Mouse (Mus musculus): Measurements from ENCODE around the gene Peli1. TPM values are rescaled to one million over a fixed set of nuclear protein-coding genes. Genes with fewer than 3 reads are reported as not detected.

The Peli1 gene
- polyA plus RNA-seq (2012; rRNA removed): 25.2 and 60.5 TPM in 2 replicates

DNA sequence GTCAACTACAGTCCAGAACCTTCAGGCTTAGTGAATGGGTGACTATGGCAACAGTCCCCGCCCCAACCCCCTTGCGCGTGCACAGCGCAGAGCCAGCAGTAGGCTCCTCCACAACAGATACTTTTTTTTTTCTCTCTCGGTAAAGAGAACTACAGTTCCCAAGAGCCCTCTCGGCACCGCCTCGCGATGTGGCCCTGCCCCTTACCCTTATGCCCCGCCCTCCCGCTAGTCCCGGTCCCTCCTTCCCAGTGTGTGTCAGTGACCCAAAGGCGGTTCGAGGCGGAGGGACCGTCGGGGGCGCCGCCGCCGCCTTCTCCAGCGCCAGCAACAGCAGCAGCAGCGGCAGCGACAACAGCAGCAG, at the start of gene Peli1:
TSS of gene Peli1 (plus strand) at position 225 of the 361 bp plus-strand sequence.
- WGBS: under 1% methylated on average over 24 of the region's 24 CpGs
- H3K27me3 ChIP-seq (ENCODE audit: control insufficient read depth, insufficient read depth, low read length): no peaks in the 10 kb centered on the region
- DNase-seq (ENCODE audit: low read depth in 1 of 2, low spot score in 2 of 2): peak; percentile 90
- H3K4me3 ChIP-seq (ENCODE audit: extremely low read depth, insufficient read depth, insufficient read length): peak within 1 kb of the TSS; percentile 83
- TF ChIP-seq CTCF (IDR thresholded peaks at IDR 0.05; ENCODE audit: extremely low read depth, insufficient read depth, insufficient read length, insufficient replicate concordance) (no peak), POLR2A (IDR thresholded peaks at IDR 0.05; ENCODE audit: low read depth, low read length) (peak; percentile 98)
- 0 out of 2 replicates have a peak, but pooled peaks cover 2% of the 10 kb centered on the region for H3K4me1 ChIP-seq (ENCODE audit: control insufficient read depth, insufficient read depth, insufficient read length)
- peak within 1 kb of the TSS; percentile 95 for H3K27ac ChIP-seq (ENCODE audit: insufficient read depth, low read length)
- no peaks in the 10 kb centered on the region for H3K36me3 ChIP-seq (ENCODE audit: control insufficient read depth, insufficient read depth, low read length)

DNA sequence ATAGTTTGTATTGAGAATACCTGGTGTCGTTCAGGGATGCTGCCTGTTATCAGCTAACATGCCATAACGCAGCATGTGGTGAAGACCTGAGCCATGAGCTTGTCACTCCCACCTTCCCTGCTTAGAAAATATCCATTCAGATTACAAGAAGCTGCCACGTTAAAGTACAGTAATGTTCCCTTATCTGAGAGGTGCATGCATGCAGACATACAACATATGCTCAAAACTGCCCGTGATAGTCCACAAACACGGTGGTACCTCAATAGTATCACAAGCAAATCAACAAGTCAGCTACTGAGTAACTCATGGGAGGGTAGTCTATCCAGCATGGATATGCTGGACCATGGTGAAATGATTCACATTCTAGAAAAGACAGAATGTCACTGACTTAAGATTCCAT, 48.5 kb upstream of the Peli1 start:
- TF ChIP-seq POLR2A (IDR thresholded peaks at IDR 0.05; ENCODE audit: low read depth, low read length): no peak
- TF ChIP-seq CTCF (IDR thresholded peaks at IDR 0.05; ENCODE audit: extremely low read depth, insufficient read depth, insufficient read length, insufficient replicate concordance): no peak

DNA sequence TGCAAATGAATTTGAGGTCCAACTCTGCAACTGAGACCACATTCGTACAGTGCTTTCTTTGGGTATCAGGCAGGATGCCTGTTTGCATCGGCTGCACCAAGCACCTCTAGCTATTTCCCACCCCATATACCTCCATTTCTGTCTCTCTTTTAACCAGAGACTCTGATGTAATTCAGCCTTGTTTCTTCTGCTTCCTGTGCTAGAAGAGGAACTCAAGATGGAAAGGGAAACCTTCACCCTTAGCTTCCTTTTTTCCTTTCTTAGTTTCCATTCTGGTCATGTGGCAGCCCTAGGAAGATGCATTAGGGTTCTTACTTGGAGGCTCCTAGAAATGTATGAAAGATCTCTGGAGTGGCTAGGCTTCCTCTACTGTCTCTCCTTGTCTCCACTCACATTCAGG, 44.9 kb upstream of the Peli1 start:
- WGBS: 41% methylated on average over 2 of the region's 2 CpGs
- H3K27ac ChIP-seq (ENCODE audit: insufficient read depth, low read length): no peak overlapping the region
- TF ChIP-seq POLR2A (IDR thresholded peaks at IDR 0.05; ENCODE audit: low read depth, low read length): no peak
- TF ChIP-seq CTCF (IDR thresholded peaks at IDR 0.05; ENCODE audit: extremely low read depth, insufficient read depth, insufficient read length, insufficient replicate concordance): no peak

More for the DNA sequence above, 48.5 kb upstream of the Peli1 start:
- Histone ChIP-seq H3K4me1 (ENCODE audit: control insufficient read depth, insufficient read depth, insufficient read length) (no peaks in the 10 kb centered on the region; the same call in 1 of the 2 replicates), H3K27ac (ENCODE audit: insufficient read depth, low read length) (no peak overlapping the region), H3K27me3 (ENCODE audit: control insufficient read depth, insufficient read depth, low read length) (no peaks in the 10 kb centered on the region), H3K36me3 (ENCODE audit: control insufficient read depth, insufficient read depth, low read length) (no peaks in the 10 kb centered on the region), H3K4me3 (ENCODE audit: extremely low read depth, insufficient read depth, insufficient read length) (no peak overlapping the region)
- WGBS: 89% methylated on average over 5 of the region's 5 CpGs
- DNase-seq (ENCODE audit: low read depth in 1 of 2, low spot score in 2 of 2): no peak

DNA sequence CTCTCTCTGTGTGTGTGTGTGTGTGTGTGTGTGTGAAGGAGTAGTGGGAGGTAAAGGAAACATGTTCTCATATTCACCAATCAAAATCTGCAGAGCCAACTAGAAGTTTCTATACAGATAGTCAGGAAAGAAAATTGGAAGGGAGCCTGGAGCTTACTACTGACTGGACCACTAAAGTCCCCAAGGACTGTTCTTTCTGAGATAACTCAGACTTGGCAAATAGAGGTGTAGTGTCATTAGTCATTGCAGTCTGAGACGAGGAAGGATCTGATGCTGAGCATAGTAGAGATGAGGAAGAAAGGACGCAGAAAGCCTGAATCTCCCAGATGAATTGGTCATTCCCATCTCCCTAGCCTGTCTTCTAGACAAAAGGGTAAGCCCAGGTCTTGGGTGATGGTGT, 43.2 kb upstream of the Peli1 start:
- Histone ChIP-seq H3K36me3 (ENCODE audit: control insufficient read depth, insufficient read depth, low read length) (no peaks in the 10 kb centered on the region), H3K27ac (ENCODE audit: insufficient read depth, low read length) (no peak overlapping the region), H3K27me3 (ENCODE audit: control insufficient read depth, insufficient read depth, low read length) (no peaks in the 10 kb centered on the region), H3K4me3 (ENCODE audit: extremely low read depth, insufficient read depth, insufficient read length) (no peak overlapping the region), H3K4me1 (ENCODE audit: control insufficient read depth, insufficient read depth, insufficient read length) (no peaks in the 10 kb centered on the region; the same call in 1 of the 2 replicates)
- DNase-seq (ENCODE audit: low read depth in 1 of 2, low spot score in 2 of 2): no peak
- 78% methylated on average over 2 of the region's 2 CpGs for WGBS
- TF ChIP-seq CTCF (IDR thresholded peaks at IDR 0.05; ENCODE audit: extremely low read depth, insufficient read depth, insufficient read length, insufficient replicate concordance) (no peak), POLR2A (IDR thresholded peaks at IDR 0.05; ENCODE audit: low read depth, low read length) (no peak)

More for the DNA sequence above, 44.9 kb upstream of the Peli1 start:
- Histone ChIP-seq H3K4me3 (ENCODE audit: extremely low read depth, insufficient read depth, insufficient read length) (no peak overlapping the region), H3K4me1 (ENCODE audit: control insufficient read depth, insufficient read depth, insufficient read length) (no peaks in the 10 kb centered on the region; the same call in 1 of the 2 replicates), H3K36me3 (ENCODE audit: control insufficient read depth, insufficient read depth, low read length) (no peaks in the 10 kb centered on the region), H3K27me3 (ENCODE audit: control insufficient read depth, insufficient read depth, low read length) (no peaks in the 10 kb centered on the region)
- DNase-seq (ENCODE audit: low read depth in 1 of 2, low spot score in 2 of 2): no peak

DNA sequence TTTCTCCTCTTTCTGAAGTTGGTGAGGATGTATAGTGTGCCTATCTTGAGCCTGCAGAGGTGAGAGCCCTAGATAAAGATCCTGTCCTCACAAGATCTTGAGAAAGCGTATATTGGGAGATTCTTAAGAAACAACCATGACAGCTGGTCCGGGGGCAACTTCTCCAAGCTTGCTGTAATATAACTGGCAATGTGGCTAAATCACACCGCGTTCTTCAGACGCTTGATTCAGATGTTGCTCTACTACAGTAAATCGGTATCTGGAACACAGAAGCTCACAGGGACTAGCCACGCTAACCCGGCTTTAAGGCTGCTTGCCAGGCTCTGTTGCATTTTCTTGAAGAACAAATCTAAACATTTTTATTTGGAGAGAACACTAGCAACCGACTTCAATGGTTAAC, 39.4 kb upstream of the Peli1 start:
- WGBS: 87% methylated on average over 9 of the region's 9 CpGs
- no peak for TF ChIP-seq POLR2A (IDR thresholded peaks at IDR 0.05; ENCODE audit: low read depth, low read length)
- TF ChIP-seq CTCF (IDR thresholded peaks at IDR 0.05; ENCODE audit: extremely low read depth, insufficient read depth, insufficient read length, insufficient replicate concordance): no peak
- Histone ChIP-seq H3K4me3 (ENCODE audit: extremely low read depth, insufficient read depth, insufficient read length) (no peak overlapping the region), H3K4me1 (ENCODE audit: control insufficient read depth, insufficient read depth, insufficient read length) (no peaks in the 10 kb centered on the region), H3K27ac (ENCODE audit: insufficient read depth, low read length) (no peak overlapping the region), H3K36me3 (ENCODE audit: control insufficient read depth, insufficient read depth, low read length) (no peaks in the 10 kb centered on the region), H3K27me3 (ENCODE audit: control insufficient read depth, insufficient read depth, low read length) (no peaks in the 10 kb centered on the region)
- no peak for DNase-seq (ENCODE audit: low read depth in 1 of 2, low spot score in 2 of 2)

DNA sequence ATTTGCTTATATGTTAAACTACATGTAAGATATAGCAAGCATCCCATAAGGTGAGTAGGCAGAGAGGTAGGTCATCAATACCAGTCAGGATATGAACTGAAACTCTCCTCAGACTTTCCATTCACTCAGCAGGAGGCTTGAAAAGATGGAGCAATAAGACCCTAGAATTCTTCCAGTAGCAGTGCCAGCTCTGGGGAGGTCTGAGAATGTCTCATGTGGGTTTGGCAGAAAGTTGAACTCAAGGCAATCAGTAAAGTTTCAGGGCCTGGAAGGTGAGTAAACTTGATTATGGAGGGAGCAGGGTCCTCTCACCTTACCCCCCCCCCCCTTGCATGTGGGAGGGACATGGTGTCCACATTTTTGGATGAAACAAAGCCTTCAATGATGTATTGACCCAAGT, 36.5 kb upstream of the Peli1 start:
- H3K27me3 ChIP-seq (ENCODE audit: control insufficient read depth, insufficient read depth, low read length): no peaks in the 10 kb centered on the region
- no peak overlapping the region for H3K4me3 ChIP-seq (ENCODE audit: extremely low read depth, insufficient read depth, insufficient read length)
- H3K4me1 ChIP-seq (ENCODE audit: control insufficient read depth, insufficient read depth, insufficient read length): no peaks in the 10 kb centered on the region
- no peak for DNase-seq (ENCODE audit: low read depth in 1 of 2, low spot score in 2 of 2)
- H3K36me3 ChIP-seq (ENCODE audit: control insufficient read depth, insufficient read depth, low read length): no peaks in the 10 kb centered on the region
- TF ChIP-seq POLR2A (IDR thresholded peaks at IDR 0.05; ENCODE audit: low read depth, low read length) (no peak), CTCF (IDR thresholded peaks at IDR 0.05; ENCODE audit: extremely low read depth, insufficient read depth, insufficient read length, insufficient replicate concordance) (no peak)
- H3K27ac ChIP-seq (ENCODE audit: insufficient read depth, low read length): no peak overlapping the region

DNA sequence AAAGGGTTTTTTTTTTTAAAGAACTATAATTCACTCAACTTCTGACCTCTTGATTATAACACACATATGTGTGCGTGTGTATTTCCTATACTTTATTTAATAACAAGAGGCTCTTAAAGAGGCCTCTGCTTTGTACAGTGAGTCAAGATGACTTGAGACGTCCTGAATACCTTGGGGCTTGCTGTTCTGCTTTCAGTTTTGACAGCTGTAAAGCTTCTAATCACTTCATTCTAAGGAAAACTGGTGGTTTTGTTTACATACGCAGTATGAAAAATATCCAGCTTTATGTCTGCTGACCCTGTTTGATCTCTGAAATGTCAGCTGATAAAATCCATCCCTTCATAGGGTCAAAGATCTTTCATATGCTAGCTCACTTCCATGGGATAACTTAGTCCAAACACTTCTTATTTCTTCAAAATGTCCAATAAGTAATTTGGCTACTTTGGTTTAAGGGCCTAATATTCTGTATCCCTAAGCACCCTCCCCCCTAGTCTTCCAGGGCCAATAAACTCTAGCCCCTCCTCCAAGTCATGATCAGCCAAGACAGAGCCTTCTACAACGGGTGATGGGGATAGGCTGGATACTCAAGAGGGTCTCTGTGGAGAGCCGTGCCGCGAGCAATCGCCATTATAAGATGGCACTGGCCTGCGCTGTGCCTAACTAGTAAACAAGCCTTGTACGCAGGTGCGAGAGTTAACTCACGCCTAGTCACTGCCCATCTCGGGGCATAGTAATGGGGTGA, 34.8 kb upstream of the Peli1 start:
- H3K36me3 ChIP-seq (ENCODE audit: control insufficient read depth, insufficient read depth, low read length): no peaks in the 10 kb centered on the region
- DNase-seq (ENCODE audit: low read depth in 1 of 2, low spot score in 2 of 2): no peak
- H3K27ac ChIP-seq (ENCODE audit: insufficient read depth, low read length): no peak overlapping the region
- no peaks in the 10 kb centered on the region for H3K4me1 ChIP-seq (ENCODE audit: control insufficient read depth, insufficient read depth, insufficient read length)
- TF ChIP-seq POLR2A (IDR thresholded peaks at IDR 0.05; ENCODE audit: low read depth, low read length): no peak
- TF ChIP-seq CTCF (IDR thresholded peaks at IDR 0.05; ENCODE audit: extremely low read depth, insufficient read depth, insufficient read length, insufficient replicate concordance): no peak
- no peaks in the 10 kb centered on the region for H3K27me3 ChIP-seq (ENCODE audit: control insufficient read depth, insufficient read depth, low read length)
- WGBS: 93% methylated on average over 13 of the region's 13 CpGs
- H3K4me3 ChIP-seq (ENCODE audit: extremely low read depth, insufficient read depth, insufficient read length): no peak overlapping the region

All from spleen, adult 2 months (tissue).